Mouse (Mus musculus) neural tube, embryonic 10.5 days (tissue): ENCODE results near the gene Gimap5.

Experiments used
- DNase-seq: peaks from one replicate; pipeline ENCODE4 v3.0.0-alpha.2; 2017; ENCODE audit warnings: low spot score; ENCODE audit errors: extremely low spot score

The Gimap5 gene

DNA sequence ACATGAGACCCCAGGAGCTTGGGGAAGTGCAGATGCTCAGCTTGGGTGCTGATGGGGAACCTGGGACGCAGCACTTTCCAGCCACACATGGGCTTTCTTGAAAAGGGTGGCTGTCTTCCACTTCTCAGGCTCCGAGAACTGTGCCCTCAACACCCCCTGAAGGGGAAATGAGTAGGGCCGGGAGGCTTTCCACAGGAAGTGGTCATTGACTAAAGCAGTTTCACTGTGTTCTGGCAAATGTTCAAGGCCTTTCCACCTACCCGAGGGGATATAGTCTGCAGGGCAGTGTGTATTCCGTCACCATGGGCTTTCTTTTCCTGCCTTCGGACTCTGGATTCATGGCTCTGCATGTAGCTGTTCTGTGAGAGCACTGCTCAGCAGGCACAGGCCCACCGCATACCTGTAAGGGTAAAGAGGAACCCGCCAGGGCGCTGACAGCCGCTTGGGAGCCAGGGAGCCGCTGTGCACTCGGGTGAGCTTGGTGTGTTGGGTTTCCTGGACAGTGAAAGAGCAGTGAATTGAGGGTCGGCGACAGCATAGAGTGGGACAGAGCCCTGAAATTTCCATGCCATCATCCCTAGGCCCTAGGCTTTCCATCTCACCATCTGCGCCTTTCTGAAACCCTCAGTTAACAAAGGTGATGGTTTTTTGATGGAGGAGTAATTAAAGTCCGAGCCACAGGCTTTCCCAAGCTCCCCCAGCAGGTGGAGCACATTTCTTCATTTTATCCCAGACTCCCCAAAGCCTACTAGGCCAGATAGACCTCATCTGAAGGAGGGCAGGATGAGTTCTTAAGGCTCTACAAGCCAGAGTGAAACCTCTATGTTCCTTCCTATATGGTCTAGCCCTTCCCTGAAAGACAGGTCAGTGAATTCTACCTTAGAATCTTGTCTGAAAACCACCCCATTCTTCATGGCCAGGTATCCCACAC lies at the start of gene Gimap5:
Gene Gimap5 (plus strand): TSS at position 239 of the 931 bp plus-strand sequence.
- DNase-seq, result no peak

DNA sequence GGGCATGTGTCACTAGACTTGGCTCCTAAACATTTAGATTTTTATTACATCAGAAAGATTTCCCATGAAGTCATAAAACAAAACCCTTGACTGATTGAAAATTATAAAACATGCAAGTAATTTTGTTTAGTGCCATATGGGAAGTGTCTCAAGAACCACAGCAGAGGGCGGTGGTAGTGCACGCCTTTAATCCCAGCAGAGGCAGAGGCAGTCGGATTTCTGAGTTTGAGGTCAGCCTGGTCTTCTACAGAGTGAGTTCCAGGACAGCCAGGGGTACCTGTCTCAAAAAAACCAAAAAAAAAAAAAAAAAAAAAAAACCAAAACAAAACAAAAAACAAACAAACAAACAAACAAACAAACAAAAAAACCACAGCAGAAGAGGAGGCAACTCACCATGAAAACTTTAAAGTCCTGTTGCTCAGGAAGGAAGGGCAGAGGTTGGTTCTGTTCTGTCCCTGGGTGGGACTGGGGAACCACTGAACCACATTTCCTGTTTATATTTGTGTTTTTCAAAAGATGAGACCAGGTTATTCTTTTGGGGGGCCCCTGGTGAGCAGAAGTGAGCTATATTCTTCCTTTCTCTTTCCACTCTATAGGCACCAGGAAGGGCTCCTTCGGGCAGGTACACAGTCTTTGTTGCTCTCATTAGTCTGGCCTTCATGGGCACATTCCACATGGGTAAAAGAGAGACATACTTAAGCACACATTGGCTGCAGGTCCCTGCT lies 49.0 kb upstream of the Gimap5 start:
- no peak for DNase-seq

DNA sequence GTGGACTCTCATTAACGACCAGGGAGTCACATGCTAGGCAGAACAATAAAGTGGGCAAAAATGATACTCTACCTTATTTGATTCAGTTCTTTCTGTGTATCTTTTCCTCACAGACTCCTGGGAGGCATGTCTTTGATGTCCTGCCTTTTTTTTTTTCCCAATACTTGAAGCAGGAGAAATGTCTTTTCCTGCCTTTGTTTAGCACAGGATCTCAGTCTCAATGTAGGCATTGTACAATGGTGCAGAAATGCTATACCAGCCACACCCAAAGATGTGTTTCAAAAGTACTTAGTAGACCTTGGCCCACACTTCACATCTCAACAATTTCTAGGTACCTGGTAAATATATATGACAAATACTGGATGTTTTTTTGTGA lies 48.5 kb upstream of the Gimap5 start:
- DNase-seq, result no peak

DNA sequence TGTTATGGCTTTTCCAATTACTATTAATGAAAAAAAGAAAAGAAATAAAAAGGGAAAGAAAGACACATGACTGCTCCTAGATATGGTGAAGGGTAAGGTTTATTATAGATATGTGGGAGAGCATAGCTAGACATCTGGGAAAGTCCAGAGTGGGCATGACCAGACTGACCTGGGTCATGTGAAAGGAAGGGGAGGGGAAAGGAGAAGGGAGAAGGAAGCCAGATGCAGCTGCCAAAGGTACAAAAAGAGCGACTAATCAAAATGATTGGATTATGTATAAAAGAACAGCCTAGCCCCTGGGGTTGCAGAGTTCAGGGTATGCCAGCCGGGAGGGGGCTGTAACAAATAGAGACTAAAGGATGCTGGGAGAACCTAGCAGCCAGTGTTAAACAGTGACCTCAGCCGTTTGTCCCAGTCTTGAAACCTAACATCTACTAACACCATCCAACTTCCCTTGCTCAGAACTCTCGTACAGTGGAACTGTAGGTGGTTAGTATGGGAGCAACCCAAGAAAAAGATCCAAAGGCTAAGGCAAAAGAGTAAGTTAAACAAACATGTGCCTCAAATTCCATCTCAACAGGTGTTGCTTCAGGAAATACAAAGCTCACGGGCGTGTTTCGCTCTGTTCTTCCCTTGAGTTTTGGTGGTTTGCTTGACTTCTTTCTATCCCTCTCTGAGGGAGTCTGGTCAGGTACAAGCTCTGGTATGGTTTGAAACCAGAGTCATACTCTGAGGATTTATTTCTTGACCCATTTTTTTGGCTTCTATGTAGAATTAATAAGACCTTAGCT lies 47.7 kb upstream of the Gimap5 start:
- DNase-seq, result no peak

DNA sequence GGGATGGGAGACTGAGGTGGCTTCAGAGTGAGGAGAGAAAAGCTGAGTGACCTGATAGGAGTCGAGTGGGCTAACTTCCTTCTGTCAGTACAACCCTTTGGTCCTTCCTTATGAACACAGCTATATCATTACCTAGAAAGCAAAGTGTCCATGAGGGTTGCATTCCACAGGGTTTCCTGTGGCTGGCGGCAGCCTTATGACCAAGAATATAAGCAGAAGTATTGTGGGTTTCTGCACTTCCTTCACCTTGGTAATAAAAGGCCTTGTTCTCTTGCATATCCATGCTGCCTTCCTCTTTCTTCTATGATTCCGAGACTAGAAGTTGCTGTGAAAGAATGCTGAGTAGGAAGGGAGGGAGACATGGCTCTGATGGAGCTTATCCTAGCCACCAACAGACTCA lies 47.1 kb upstream of the Gimap5 start:
- DNase-seq, result no peak

DNA sequence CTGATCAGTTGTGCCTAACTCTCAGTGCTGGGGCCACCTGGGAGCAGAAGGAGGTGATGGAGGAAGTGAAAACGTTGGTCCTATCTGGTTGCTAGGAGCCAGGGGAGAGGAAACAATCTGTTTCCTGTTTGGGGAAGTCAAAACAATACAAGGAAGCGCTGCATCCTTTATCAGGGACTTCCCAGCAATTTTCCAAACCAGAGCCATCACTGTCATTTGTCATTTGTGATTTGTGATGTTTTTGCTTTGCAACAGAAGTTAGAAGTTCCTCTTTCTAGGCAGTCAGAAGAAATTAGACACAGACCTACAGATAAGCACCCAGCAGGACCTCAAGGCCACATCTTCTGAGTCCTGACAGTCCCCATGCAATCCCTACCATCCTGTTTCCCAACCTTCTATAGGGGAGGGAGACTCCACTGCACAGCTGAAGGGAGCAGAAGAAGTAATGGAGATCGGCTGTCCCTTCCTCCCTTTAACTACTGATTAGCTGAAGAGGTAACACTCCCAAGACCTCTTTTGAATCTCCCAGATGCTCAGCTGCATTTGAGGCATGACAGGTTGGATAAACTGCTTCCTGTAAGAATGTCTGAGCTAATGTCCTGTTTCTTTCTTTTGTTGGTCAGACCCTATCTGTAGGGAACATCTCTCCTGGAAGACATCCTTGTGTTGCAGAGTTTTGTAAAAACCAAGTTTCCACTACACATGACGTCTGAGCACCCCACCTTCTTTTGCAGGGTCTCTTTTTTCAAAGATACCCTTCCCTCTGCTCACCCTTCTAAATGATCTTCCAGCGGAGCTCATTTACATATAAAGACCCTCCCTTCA lies 45.5 kb upstream of the Gimap5 start:
- no peak for DNase-seq

DNA sequence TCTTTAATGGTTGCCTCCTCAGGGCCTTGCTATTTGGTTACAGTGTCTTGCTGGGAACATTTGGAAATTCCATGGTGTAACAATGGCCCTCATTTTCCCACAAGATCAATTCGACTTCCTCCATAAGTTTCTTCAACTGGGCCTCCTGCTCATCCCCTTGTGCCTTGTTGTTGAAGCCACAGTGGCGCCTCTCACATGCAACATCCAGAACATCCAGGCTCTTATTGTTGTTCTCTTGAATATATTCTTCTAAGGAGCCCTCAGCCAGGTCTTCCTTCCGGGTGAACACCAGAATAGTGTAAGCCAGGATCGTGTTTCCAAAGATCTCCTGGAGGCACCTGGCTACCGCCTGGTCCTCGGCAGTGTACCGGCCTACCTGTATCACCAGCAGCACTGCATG lies 43.9 kb upstream of the Gimap5 start:
- DNase-seq, result no peak

DNA sequence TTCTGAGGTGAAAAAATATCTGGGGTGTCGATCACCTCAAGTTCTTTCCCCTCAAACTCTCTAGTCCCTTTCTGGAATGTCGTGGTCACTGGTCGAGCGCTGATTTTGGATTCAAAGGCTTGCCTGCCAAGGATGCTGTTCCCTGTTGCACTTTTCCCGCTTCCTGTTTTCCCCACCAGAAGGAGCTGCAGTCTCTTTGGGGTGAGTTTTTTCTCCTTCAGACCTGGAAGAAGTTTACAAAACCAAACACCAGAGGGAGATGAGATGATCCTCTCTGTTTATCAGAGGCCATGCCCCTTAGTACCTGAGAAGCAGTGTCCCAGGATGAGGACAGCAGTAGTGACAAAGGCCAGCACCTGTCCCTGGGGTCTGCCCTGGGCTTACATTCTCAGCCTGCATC lies 43.4 kb upstream of the Gimap5 start:
- no peak for DNase-seq

DNA sequence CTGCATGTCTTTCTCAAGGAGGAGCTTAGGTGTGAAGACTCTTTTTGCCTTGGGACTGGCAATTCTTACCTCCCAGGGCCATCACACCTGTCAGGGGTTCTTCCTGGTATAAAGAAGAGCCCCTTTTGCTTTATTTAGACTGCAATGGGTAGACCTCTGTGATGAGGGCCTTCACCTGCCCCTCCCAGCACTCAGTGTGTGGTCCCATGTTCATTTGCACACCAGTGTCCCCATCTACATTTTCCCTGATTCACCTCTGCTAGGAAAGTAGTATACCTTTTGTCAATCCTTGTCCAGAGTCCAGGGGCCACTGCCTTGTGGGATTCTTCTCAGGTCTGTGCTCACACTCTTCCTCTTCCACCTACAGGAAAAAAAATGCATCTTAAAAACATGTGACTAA lies 41.9 kb upstream of the Gimap5 start:
- DNase-seq, result no peak

DNA sequence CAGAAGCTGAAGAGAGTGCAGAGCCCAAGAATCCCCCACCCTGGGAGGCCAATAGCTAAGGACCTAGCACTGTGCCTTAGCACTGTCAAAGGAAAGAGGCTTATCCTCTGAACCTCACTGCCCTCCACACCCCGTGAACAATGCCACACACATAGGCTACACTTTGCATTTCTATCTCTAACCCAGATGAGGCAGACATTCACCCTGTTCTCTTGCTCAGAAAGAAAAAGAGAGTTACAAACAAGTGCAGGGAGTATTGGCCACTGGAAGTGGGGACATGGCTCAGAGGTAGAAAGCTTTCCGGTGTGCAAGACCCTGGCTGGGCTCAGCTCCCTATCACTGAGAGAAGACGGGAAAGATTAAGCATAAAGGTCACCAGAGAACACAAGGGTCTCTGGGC lies 39.9 kb upstream of the Gimap5 start:
- no peak for DNase-seq

DNA sequence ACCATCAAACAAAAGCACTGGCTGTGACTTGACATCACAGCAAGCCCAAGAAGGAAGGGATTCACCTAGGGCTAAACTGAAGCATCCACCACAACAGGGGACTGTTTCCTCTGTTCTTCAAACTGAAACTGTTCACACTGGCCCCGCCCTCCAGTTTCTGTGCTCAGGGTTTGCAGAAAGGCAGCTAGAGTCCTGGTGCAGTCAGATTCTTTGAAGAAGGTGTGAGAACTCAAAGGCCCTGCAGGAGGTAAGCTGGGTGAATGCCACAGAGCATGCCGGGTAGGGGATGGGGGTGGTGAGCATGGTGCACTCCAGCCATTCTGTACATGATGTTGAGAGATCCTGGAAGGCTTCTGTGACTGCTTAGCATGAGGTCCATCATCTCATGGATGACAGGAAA lies 27.5 kb upstream of the Gimap5 start, which contains the start of the genes Gm28053 and Gimap7:
Gene Gm28053 (plus strand): TSS at position 153 of the 400 bp plus-strand sequence.
Gene Gimap7 (plus strand): TSS at position 167 of the 400 bp plus-strand sequence.
- no peak for DNase-seq

DNA sequence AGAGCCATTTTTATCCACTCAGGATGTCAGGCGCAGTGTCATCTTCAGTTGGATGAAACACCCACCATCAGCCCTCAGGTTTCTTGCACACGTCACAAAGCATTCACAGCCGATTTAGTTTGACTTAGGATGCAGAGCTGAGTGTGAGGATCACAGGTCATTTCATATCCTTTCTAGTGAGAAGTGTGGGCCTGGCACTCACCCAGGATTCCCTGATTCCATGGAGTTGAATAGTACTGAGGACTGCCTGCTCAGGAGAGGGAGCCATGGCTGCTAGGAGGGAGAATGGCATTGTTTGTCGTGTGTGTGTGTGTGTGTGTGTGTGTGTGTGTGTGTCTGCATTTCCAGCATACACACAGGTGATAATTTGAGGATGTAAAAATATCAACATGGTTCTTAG lies 25.7 kb upstream of the Gimap5 start:
- no peak for DNase-seq

DNA sequence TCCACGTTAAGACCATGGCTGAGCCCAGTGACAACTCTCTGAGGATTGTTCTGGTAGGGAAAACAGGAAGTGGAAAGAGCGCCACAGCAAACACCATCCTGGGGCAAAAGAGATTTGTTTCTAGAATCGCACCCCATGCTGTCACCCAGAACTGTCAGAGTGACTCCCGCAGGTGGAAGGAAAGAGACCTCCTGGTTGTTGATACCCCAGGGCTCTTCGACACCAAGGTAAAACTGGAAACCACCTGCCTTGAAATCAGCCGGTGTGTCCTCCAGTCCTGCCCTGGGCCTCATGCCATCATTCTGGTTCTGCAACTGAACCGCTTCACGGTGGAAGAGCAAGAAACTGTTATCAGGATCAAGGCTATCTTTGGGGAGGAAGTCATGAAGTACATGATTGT lies 22.5 kb upstream of the Gimap5 start:
- no peak for DNase-seq

DNA sequence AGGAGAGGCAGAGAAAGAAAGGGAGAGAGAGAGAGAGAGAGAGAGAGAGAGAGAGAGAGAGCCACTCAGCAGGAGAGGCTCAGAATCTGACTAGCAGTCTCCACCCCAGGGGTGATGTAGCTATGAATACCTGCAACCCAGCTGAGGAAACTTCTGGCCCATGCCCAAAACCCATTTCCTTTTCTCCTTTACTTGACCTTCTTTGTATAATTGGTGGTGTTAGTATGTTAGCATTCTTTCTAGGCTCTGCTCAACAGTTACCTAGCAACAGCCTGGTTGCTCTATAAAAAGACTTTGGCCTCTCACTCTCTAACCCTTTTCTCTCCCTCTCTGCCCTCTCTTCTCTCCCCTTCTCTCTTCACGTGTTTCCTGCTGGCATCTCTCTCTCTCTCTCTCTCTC lies 20.5 kb upstream of the Gimap5 start:
- no peak for DNase-seq

DNA sequence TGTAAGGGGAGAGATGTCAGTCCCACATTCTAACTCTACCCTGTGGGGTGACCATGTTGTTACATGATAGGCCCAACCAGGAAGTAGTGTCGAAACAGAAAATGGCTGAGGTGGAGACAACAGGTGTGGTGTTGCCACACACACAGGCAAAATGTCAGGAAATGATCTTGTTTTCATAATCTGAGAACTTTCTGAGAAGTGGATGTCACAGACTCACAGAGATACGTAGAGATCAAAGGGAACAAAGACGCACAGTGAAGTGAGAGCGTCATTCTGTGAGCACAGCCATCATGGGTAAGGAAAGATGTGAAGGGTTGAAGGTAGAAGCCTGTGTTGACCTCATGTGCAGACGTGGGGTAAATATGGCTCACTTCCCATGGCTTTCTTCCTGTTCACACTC lies 18.2 kb upstream of the Gimap5 start:
- no peak for DNase-seq

DNA sequence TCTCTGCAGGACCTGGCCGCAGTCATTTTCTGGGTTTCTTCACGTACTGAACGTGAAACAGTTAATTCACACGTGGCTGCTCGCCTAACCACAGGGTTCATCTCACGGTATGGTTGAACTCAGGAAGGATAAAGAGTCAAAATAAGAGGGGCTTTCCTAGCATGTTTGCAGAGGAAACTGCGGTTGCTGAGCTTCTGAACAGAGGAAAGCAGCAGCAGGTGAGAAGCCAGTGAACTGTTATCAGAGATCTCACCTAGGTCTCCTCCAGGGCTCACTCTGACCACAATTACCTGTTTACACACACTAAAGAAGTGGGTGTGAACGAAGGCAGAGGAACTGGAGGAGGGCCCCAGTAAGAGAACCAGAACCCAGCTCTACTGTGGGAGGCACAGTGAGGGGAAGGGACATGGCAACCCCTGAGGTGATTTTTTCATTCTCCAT lies 13.1 kb upstream of the Gimap5 start:
- DNase-seq, result no peak

DNA sequence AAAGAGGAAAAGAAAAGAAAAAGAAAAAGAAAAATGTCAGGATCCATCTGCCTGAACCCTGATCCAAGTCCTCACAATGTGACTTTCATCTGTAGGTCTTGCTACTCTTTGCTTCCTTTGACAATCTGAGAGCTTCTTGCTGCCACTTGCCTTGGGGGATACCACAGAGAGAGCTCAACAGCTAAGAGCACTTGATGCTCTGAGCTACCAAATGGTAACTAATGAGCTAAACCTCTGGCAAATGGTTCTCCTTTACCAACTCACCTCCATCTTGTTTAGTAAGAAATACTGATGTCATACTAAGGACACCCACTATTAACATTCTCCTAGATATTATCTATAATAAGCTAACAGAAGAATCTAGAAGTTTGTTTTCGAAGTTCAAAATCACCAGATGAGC lies 12.3 kb upstream of the Gimap5 start:
- no peak for DNase-seq

DNA sequence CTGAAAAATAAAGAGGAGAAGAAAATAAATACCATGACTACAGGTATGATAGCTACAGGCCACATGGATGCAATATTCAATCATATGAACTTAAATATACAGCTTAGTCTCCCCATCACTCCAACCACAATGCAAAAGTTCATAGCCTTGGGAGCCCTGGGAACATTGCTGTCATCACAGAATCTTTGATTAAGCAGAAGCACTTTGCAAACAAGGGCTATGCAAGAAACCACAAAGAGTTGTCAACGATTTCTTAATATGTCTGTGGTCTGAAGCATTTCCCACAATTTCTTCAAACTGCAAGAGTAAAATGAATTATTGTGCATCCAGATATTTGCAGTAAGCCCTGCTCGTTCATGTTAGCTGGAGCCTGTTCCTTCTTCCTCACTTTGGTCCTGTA lies 8.9 kb upstream of the Gimap5 start:
- no peak for DNase-seq

DNA sequence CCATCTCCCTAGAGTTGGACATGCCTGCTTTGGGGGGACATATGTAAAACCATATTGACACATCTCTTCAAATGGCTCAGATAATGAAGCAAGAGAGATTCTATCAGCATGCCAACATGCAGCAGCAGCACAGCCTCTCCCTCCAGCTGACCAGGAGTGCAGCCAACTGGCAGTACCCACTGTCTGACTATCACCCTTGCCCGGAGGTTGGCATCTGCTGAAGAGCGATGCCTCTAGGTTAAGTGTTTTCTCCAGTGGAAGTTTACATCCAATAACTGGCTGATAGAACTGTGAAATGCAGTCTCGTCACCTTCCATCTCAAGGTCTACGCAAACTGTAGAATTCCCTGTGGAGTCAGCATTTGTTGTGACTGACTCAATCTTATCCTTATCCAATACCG lies 8.3 kb upstream of the Gimap5 start:
- no peak for DNase-seq

DNA sequence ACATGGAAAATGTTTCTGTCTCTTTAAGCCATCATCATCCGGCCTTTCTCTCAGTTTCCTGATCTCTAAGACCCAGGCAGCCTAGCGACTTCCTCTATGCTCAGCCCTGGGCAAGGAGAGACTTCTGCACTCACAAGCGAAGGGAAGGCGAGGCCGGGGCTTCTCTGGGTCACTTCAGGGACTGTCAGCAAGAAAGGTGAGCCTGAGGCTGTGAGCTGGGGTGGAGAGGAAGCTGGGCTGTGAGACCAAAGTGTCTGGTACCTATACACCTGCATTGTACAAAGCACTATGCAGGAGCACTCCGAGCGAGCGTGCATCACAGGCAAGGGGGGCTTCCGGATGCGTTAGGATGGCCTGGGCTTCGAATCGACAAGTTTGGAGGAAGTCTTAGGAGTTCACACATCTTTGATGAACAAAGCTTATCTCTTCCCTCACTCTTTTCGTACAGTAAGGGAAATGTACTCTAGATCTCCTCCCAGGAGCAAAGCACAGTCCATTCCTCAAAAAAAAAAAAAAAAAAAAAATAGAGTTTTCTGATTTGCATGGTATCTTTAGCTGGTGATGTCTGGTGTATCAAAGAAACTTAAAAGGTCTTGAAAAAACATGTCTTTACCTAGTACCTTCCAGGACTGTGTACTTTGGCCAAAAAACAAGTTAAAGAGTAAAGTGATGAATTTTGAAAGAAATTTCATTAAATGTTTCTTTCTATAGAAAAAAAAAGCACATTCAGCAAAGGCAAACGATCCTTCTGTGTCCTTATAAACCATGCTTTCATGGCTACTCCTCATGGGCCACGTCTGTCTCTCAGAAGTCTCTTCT lies 6.8 kb upstream of the Gimap5 start, which contains the start of gene Gimap1:
Gene Gimap1 (plus strand): TSS at position 94 of the 819 bp plus-strand sequence.
- no peak for DNase-seq
